Mouse (Mus musculus) neutrophil, adult 65 days (primary cell): ENCODE measurements around the gene Nudt11. TPM values are rescaled to one million over a fixed set of nuclear protein-coding genes. Genes with fewer than 3 reads are reported as not detected.

Experiments
- total RNA-seq: library from RNA; stranded (reverse); gene quantifications from 2 replicates; pipeline ENCODE4 v1.2.4, GENCODE M21; 2023

Nudt11 gene
- not detected in 2 replicates for total RNA-seq

GRCm38 (mm10) chrX:6047066-6047935, at the start of gene Nudt11:
Nudt11 (plus strand) TSS chrX:6047453.

GRCm38 (mm10) chrX:6082954-6083680, 35.9 kb downstream of the Nudt11 start, which contains the start of gene AU022751:
AU022751 (minus strand) TSS chrX:6083419.

Other genes with a start within 250 kb of the Nudt11 start
- not detected in 2 replicates for gene AU022751, start 36.0 kb downstream of the Nudt11 start, total RNA-seq
- not detected in 2 replicates for gene Nudt10, start 125.6 kb downstream of the Nudt11 start, total RNA-seq